Mouse (Mus musculus) stomach, postnatal 0 days (tissue): ENCODE measurements around the gene Afg1l.

Source experiments
- CTCF ChIP-seq: IDR thresholded peaks from 2 replicates; pipeline ENCODE4 v1.5.1; 2016; ENCODE audit warnings: antibody characterized with exemption, low read depth, mild to moderate bottlenecking, moderate library complexity
- EP300 ChIP-seq: optimal IDR thresholded peaks from 2 replicates; pipeline ENCODE3; 2016; ENCODE audit warnings: antibody characterized with exemption

DNA sequence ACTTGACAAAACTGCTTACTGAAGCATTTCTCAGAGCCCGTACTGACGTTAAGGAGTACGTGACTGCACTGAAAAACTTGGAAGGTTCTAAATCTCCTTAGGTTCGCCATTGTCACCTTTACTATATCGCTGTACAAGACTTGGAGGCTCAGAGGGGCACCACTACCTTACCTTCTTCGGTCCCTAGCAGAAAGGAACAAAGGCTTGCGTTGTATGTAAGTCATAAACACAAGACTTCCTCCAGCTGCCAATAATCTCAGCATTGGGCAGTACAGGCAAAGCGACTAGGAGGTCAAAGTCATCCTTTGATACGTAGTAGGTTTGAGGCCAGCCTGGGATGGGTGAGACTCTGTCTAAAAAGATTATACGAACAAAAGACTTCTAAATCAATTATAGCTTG, 153.1 kb downstream of the Afg1l start:
- no peak for TF ChIP-seq CTCF
- TF ChIP-seq EP300: no peak
